Mouse (Mus musculus): ENCODE data around the gene Ipmk. TPM values are rescaled to one million over a fixed set of nuclear protein-coding genes. Genes with fewer than 3 reads are reported as not detected.
"Not testable (repeated sequence)": the region's sequence is repeated elsewhere in the genome, so short reads cannot be mapped to it uniquely, and the experiment has no call there.

Gene Ipmk
- total and polyA plus RNA-seq, 2 experiments from 2014 or later = 14.4 to 19.0 TPM

DNA sequence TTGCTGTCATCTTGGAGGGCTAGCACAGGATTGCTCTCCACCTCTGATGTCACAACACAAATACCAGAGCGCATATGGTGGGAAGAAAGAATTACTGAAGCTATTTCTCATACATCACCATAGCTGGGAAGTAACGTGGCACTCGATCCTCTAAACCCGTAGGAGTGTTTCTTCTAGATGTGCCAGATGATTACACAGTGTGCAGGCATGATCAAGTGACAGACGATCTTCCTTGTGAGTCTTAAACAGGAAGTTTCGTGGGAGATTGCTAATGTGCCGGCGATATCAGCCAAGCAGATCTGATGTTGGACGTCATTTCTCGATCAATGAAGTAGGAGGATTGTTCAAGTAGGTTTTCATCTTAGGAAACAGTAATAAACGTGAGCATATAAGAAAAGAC, 26.1 kb downstream of the Ipmk start:
- no peak for TF ChIP-seq CTCF (IDR thresholded peaks at IDR 0.05; ENCODE audit: low read depth)
- no peak overlapping the region for H3K9ac ChIP-seq (replicated peaks; ENCODE audit: low read length)
- DNase-seq (ENCODE audit: low spot score) (no peak), ATAC-seq (no peak)
- H3K4me1 ChIP-seq (ENCODE audit: insufficient read depth, low read length) = no peaks in the 10 kb centered on the region
- peaks cover 26% of the 10 kb centered on the region for H3K36me3 ChIP-seq (ENCODE audit: insufficient read depth, low read length)
- no peak overlapping the region for H3K4me2 ChIP-seq (ENCODE audit: low read depth, low read length)
- H3K9me3 ChIP-seq (ENCODE audit: low read length) = no peaks in the 10 kb centered on the region
- H3K27ac ChIP-seq = no peak overlapping the region
- H3K27me3 ChIP-seq (ENCODE audit: insufficient read depth, low read length) = no peaks in the 10 kb centered on the region
- no peak overlapping the region for H3K4me3 ChIP-seq (ENCODE audit: low read length)
- 91% methylated on average over 11 of the region's 11 CpGs for WGBS

GRCm38 (mm10) chr10:71376014-71376413, 28.5 kb downstream of the Ipmk start:
- Histone ChIP-seq H3K36me3 (ENCODE audit: insufficient read depth, low read length) (peaks cover 41% of the 10 kb centered on the region), H3K27me3 (ENCODE audit: insufficient read depth, low read length) (no peaks in the 10 kb centered on the region), H3K9me3 (ENCODE audit: low read length) (no peaks in the 10 kb centered on the region), H3K4me2 (ENCODE audit: low read depth, low read length) (no peak overlapping the region), H3K4me3 (ENCODE audit: low read length) (no peak overlapping the region), H3K4me1 (ENCODE audit: insufficient read depth, low read length) (no peaks in the 10 kb centered on the region), H3K9ac (replicated peaks; ENCODE audit: low read length) (no peak overlapping the region), H3K27ac (no peak overlapping the region)
- no peak for DNase-seq (ENCODE audit: low spot score)
- no peak for TF ChIP-seq CTCF (IDR thresholded peaks at IDR 0.05; ENCODE audit: low read depth)
- ATAC-seq = no peak
- WGBS = 92% methylated on average over 6 of the region's 6 CpGs

DNA sequence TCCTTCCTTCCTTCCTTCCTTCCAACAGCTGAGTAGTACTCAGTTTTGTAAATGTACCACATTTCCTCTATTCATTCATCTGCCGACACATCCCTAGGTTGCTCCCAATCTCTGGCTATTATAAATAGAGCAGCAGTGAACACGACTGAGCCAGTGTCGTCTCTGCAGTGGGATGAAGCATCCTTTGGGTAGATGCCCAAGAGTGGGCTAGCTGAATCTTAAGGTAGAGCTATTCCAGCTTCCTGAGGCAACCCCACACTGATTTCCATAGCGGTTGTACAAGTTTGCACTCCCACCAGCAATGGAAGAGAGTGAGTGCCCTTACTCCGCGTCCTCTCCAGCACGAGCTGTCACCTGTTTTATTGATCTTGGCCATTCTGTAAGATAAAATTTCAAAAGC, 32.8 kb downstream of the Ipmk start:
- ATAC-seq (no peak), DNase-seq (ENCODE audit: low spot score) (no peak)
- H3K27ac ChIP-seq = no peak overlapping the region
- H3K27me3 ChIP-seq (ENCODE audit: insufficient read depth, low read length) = no peaks in the 10 kb centered on the region
- no peak for TF ChIP-seq CTCF (IDR thresholded peaks at IDR 0.05; ENCODE audit: low read depth)
- no peak overlapping the region for H3K4me2 ChIP-seq (ENCODE audit: low read depth, low read length)
- H3K36me3 ChIP-seq (ENCODE audit: insufficient read depth, low read length) = peaks cover 32% of the 10 kb centered on the region
- WGBS = 97% methylated on average over 7 of the region's 7 CpGs
- no peaks in the 10 kb centered on the region for H3K9me3 ChIP-seq (ENCODE audit: low read length)
- no peak overlapping the region for H3K9ac ChIP-seq (replicated peaks; ENCODE audit: low read length)
- no peak overlapping the region for H3K4me3 ChIP-seq (ENCODE audit: low read length)
- H3K4me1 ChIP-seq (ENCODE audit: insufficient read depth, low read length) = no peaks in the 10 kb centered on the region

- ATAC-seq = no peak
- H3K4me1 ChIP-seq (ENCODE audit: insufficient read depth, low read length) = no peaks in the 10 kb centered on the region
- no peak for TF ChIP-seq CTCF (IDR thresholded peaks at IDR 0.05; ENCODE audit: low read depth)
- no peak overlapping the region for H3K4me2 ChIP-seq (ENCODE audit: low read depth, low read length)
- peaks cover 31% of the 10 kb centered on the region for H3K36me3 ChIP-seq (ENCODE audit: insufficient read depth, low read length)
- H3K9ac ChIP-seq (replicated peaks; ENCODE audit: low read length) = no peak overlapping the region
- H3K9me3 ChIP-seq (ENCODE audit: low read length) = no peaks in the 10 kb centered on the region
- H3K27me3 ChIP-seq (ENCODE audit: insufficient read depth, low read length) = no peaks in the 10 kb centered on the region
- no peak overlapping the region for H3K4me3 ChIP-seq (ENCODE audit: low read length)
- no peak for DNase-seq (ENCODE audit: low spot score)
- no peak overlapping the region for H3K27ac ChIP-seq
- WGBS = 91% methylated on average over 29 of the region's 29 CpGs
These were observed 34.0 kb downstream of the Ipmk start for GRCm38 (mm10) chr10:71381471-71382033.

GRCm38 (mm10) chr10:71382109-71382508, 34.5 kb downstream of the Ipmk start:
- H3K4me1 ChIP-seq (ENCODE audit: insufficient read depth, low read length) = no peaks in the 10 kb centered on the region
- TF ChIP-seq CTCF (IDR thresholded peaks at IDR 0.05; ENCODE audit: low read depth) = no peak
- H3K27me3 ChIP-seq (ENCODE audit: insufficient read depth, low read length) = no peaks in the 10 kb centered on the region
- no peaks in the 10 kb centered on the region for H3K9me3 ChIP-seq (ENCODE audit: low read length)
- ATAC-seq (no peak), DNase-seq (ENCODE audit: low spot score) (no peak)
- no peak overlapping the region for H3K4me3 ChIP-seq (ENCODE audit: low read length)
- H3K9ac ChIP-seq (replicated peaks; ENCODE audit: low read length) = no peak overlapping the region
- H3K36me3 ChIP-seq (ENCODE audit: insufficient read depth, low read length) = peaks cover 25% of the 10 kb centered on the region
- no peak overlapping the region for H3K27ac ChIP-seq
- H3K4me2 ChIP-seq (ENCODE audit: low read depth, low read length) = no peak overlapping the region
- WGBS = 73% methylated on average over 7 of the region's 7 CpGs

- ATAC-seq (no peak), DNase-seq (ENCODE audit: low spot score) (no peak)
- Histone ChIP-seq H3K27me3 (ENCODE audit: insufficient read depth, low read length) (no peaks in the 10 kb centered on the region), H3K4me1 (ENCODE audit: insufficient read depth, low read length) (no peaks in the 10 kb centered on the region), H3K9me3 (ENCODE audit: low read length) (no peaks in the 10 kb centered on the region), H3K4me3 (ENCODE audit: low read length) (no peak overlapping the region), H3K9ac (replicated peaks; ENCODE audit: low read length) (no peak overlapping the region), H3K4me2 (ENCODE audit: low read depth, low read length) (no peak overlapping the region), H3K27ac (no peak overlapping the region), H3K36me3 (ENCODE audit: insufficient read depth, low read length) (peaks cover 23% of the 10 kb centered on the region; the same call in 1 of the 2 replicates)
- TF ChIP-seq CTCF (IDR thresholded peaks at IDR 0.05; ENCODE audit: low read depth) = no peak
- 83% methylated on average over 8 of the region's 8 CpGs for WGBS
These were observed 35.4 kb downstream of the Ipmk start for GRCm38 (mm10) chr10:71382858-71383551.

DNA sequence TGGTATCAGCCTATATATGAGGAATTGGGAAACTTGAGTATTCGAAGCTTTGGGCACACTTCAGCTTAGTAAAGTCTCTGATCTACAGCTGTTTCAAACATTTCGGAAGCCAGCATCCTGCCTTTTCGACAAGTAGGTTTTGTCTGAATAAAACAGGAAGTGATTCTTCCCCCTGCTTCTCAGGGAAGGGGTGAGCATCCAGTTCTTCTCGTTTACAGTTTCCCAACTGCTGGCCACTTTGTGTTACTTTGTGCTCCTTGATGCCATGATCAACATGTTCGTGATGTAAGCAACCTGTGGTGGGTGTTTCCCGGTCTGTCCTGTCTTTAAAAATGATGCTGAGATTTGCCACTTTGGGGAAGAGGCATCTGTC, 36.0 kb downstream of the Ipmk start:
- not testable (repeated sequence) for H3K4me2 ChIP-seq (ENCODE audit: low read depth, low read length); ATAC-seq; DNase-seq (ENCODE audit: low spot score); H3K9ac ChIP-seq (replicated peaks; ENCODE audit: low read length); H3K4me3 ChIP-seq (ENCODE audit: low read length); H3K9me3 ChIP-seq (ENCODE audit: low read length); H3K27ac ChIP-seq; H3K4me1 ChIP-seq (ENCODE audit: insufficient read depth, low read length); H3K27me3 ChIP-seq (ENCODE audit: insufficient read depth, low read length)
- H3K36me3 ChIP-seq (ENCODE audit: insufficient read depth, low read length) = peaks cover 19% of the 10 kb centered on the region; the same call in 1 of the 2 replicates
- WGBS = 85% methylated on average over 6 of the region's 6 CpGs

Measured in hindbrain, postnatal 0 days (tissue).